Mouse (Mus musculus) retina, postnatal 7 days (tissue): ENCODE measurements at regions not wholly inside any gene's neighbourhood (a gene's known extent, or its start where the extent isn't known, plus 50 kb on each side); places are given as distances from the start of the nearest gene placed in this dataset.

Source experiments
- DNase-seq: peaks from one replicate; pipeline ENCODE4 v3.0.0-alpha.2; 2012; ENCODE audit warnings: low read depth, low spot score

GRCm38 (mm10) chr1:75889847-75890591 is 344.0 kb downstream of the Slc4a3 start:
- no peak for DNase-seq

- DNase-seq, result no peak
These were observed 344.7 kb downstream of the Slc4a3 start for GRCm38 (mm10) chr1:75890636-75891276.

- no peak for DNase-seq
These were observed 349.5 kb downstream of the Slc4a3 start for GRCm38 (mm10) chr1:75895550-75895949.

GRCm38 (mm10) chr1:75901146-75901545 is 355.1 kb downstream of the Slc4a3 start:
- DNase-seq, result no peak

- DNase-seq, result no peak
These were observed 359.8 kb downstream of the Slc4a3 start for GRCm38 (mm10) chr1:75905699-75906470.

- DNase-seq, result no peak
These were observed 369.2 kb downstream of the Slc4a3 start for GRCm38 (mm10) chr1:75915311-75915710.

GRCm38 (mm10) chr1:75916181-75916580 is 370.1 kb downstream of the Slc4a3 start:
- no peak for DNase-seq

- no peak for DNase-seq
These were observed 373.1 kb downstream of the Slc4a3 start for GRCm38 (mm10) chr1:75919134-75919533.

GRCm38 (mm10) chr1:75925046-75925445 is 379.0 kb downstream of the Slc4a3 start:
- DNase-seq, result no peak

GRCm38 (mm10) chr1:75925802-75926201 is 379.7 kb downstream of the Slc4a3 start:
- peak; percentile 81 for DNase-seq

- no peak for DNase-seq
These were observed 385.8 kb downstream of the Slc4a3 start for GRCm38 (mm10) chr1:75931852-75932251.

GRCm38 (mm10) chr1:75933831-75934230 is 387.8 kb downstream of the Slc4a3 start:
- no peak for DNase-seq

- DNase-seq, result no peak
These were observed 388.7 kb downstream of the Slc4a3 start for GRCm38 (mm10) chr1:75934761-75935160.

- DNase-seq, result no peak
These were observed 389.8 kb downstream of the Slc4a3 start for GRCm38 (mm10) chr1:75935866-75936265.

- DNase-seq, result no peak
These were observed 390.5 kb downstream of the Slc4a3 start for GRCm38 (mm10) chr1:75936596-75936995.

- DNase-seq, result no peak
These were observed 391.3 kb downstream of the Slc4a3 start for GRCm38 (mm10) chr1:75937331-75937730.

GRCm38 (mm10) chr1:75946290-75946839 is 400.3 kb downstream of the Slc4a3 start:
- no peak for DNase-seq

- no peak for DNase-seq
These were observed 432.3 kb downstream of the Slc4a3 start for GRCm38 (mm10) chr1:75978203-75978986.

GRCm38 (mm10) chr1:75983057-75983456 is 437.0 kb downstream of the Slc4a3 start:
- no peak for DNase-seq

- no peak for DNase-seq
These were observed 437.4 kb downstream of the Slc4a3 start for GRCm38 (mm10) chr1:75983487-75983886.

- no peak for DNase-seq
These were observed 442.4 kb downstream of the Slc4a3 start for GRCm38 (mm10) chr1:75988496-75988895.
